ENCODE assay signal across 10 mouse cellular contexts in genomic region chr8:24240211-24240983, GRCm38 (mm10).
A peak's percentile ranks its signal among the peaks of the same experiment; 100 is the strongest.
DNase-seq lines count a peak whose midpoint lies in the region; ATAC-seq and TF ChIP-seq lines count a peak whose summit lies in the region.
"Had no signal": no experiment of that assay in that cellular context is flagged by ENCODE, and none has a peak within 500 bp of the region (broad histone marks: within the 10 kb centered on the region; RNA-seq: fewer than 3 reads in every experiment).

No protein-coding gene starts in this region.

- DNase-seq in intestine, embryonic 14.5 days (ENCODE audit: low spot score), result peak; percentile 49
- DNase-seq in retina, embryonic 14.5 days (ENCODE audit: low spot score), result peak; percentile 7
- DNase-seq in retina, postnatal 1 day, result no peak
- DNase-seq in brain, embryonic 14.5 days (ENCODE audit: low read depth), result no peak
- DNase-seq in cerebellum, postnatal 25 days, result no peak
- DNase-seq: adrenal gland, postnatal 36 days; gastrocnemius, postnatal 10 days; heart, postnatal 14 days had no signal

- no peak for TF ChIP-seq POLR2A in brain, embryonic 14.5 days (IDR thresholded peaks at IDR 0.05; ENCODE audit: borderline replicate concordance, extremely low read depth, insufficient read depth, insufficient read length, poor library complexity, severe bottlenecking)

- peak; percentile 41; the same call in 1 of the 2 replicates for TF ChIP-seq CTCF in brain, embryonic 14.5 days (IDR thresholded peaks at IDR 0.05; ENCODE audit: borderline replicate concordance, extremely low read depth, insufficient read depth, insufficient read length)

- no peak overlapping the region for H3K27ac ChIP-seq in intestine, embryonic 14.5 days (ENCODE audit: low read depth)
- H3K27ac ChIP-seq in intestine, embryonic 15.5 days, result no peak overlapping the region

- H3K36me3 ChIP-seq in intestine, embryonic 14.5 days (ENCODE audit: control insufficient read depth, insufficient read depth, low read length), result no peaks in the 10 kb centered on the region
- no peaks in the 10 kb centered on the region for H3K36me3 ChIP-seq in intestine, embryonic 15.5 days

- no peak overlapping the region for H3K4me3 ChIP-seq in intestine, embryonic 14.5 days (ENCODE audit: low read depth, low read length)
- no peak overlapping the region for H3K4me3 ChIP-seq in intestine, embryonic 15.5 days (replicated peaks)

- no peak overlapping the region for H3K4me2 ChIP-seq in intestine, embryonic 14.5 days (ENCODE audit: low read length)
- H3K4me2 ChIP-seq in intestine, embryonic 15.5 days (replicated peaks), result no peak overlapping the region

- no peaks in the 10 kb centered on the region for H3K27me3 ChIP-seq in intestine, embryonic 14.5 days (replicated peaks; ENCODE audit: control insufficient read depth, insufficient read depth, low read length)
- no peaks in the 10 kb centered on the region for H3K27me3 ChIP-seq in intestine, embryonic 15.5 days (replicated peaks)

- H3K9ac ChIP-seq in intestine, embryonic 14.5 days (ENCODE audit: low read length), result no peak overlapping the region
- no peak overlapping the region for H3K9ac ChIP-seq in intestine, embryonic 15.5 days

- H3K4me1 ChIP-seq in intestine, embryonic 14.5 days (replicated peaks; ENCODE audit: control insufficient read depth, insufficient read depth, low read length), result no peaks in the 10 kb centered on the region
- H3K4me1 ChIP-seq in intestine, embryonic 15.5 days (replicated peaks), result no peaks in the 10 kb centered on the region

- WGBS in intestine, embryonic 14.5 days, result 76% methylated on average over 7 of the region's 7 CpGs
- WGBS in intestine, embryonic 15.5 days, result 78% methylated on average over 7 of the region's 7 CpGs

- ATAC-seq in intestine, embryonic 14.5 days (replicated peaks; ENCODE audit: low FRiP score, low TSS enrichment, low read depth), result no peak
- ATAC-seq in intestine, embryonic 15.5 days, result no peak
- no peak for ATAC-seq in cerebellum, adult (ENCODE audit: insufficient number of reproducible peaks, low FRiP score, low TSS enrichment)

- H3K9me3 ChIP-seq in intestine, embryonic 14.5 days (ENCODE audit: control insufficient read depth, low read length), result peaks cover 3% of the 10 kb centered on the region; the same call in 1 of the 2 replicates
- H3K9me3 ChIP-seq in intestine, embryonic 15.5 days, result no peaks in the 10 kb centered on the region

Comparison
In these comparisons a context has a peak if more than half of its experiments do, and no peak if none do; other contexts are left out.
1. DNase-seq: peak in intestine, embryonic 14.5 days (single experiment) and retina, embryonic 14.5 days (single experiment); none in retina, postnatal 1 day (single experiment), brain, embryonic 14.5 days (single experiment) and cerebellum, postnatal 25 days (0 of 2).